Mouse (Mus musculus) heart, postnatal 25 days (tissue): Measurements from ENCODE around the gene Havcr2. TPM values are rescaled to one million over a fixed set of nuclear protein-coding genes. Genes with fewer than 3 reads are reported as not detected.
"Not testable (repeated sequence)": the region's sequence is repeated elsewhere in the genome, so short reads cannot be mapped to it uniquely, and the experiment has no call there.

Experiments used
- DNase-seq: peaks from one replicate; pipeline ENCODE4 v3.0.0; 2022; ENCODE audit warnings: low spot score
- intact Hi-C: fragments of 180-260 bp; cut with DNase I; formaldehyde crosslinking; loops from one replicate; pipeline ENCODE4 v1.15.1; 2025
- total RNA-seq, 2 experiments: library from RNA; stranded (reverse); gene quantifications; 2 replicates each; pipeline ENCODE4 v1.2.3; 2021

Havcr2 gene
- total RNA-seq, 2 experiments from 2014 or later, result 0.28 to 0.36 TPM

DNA sequence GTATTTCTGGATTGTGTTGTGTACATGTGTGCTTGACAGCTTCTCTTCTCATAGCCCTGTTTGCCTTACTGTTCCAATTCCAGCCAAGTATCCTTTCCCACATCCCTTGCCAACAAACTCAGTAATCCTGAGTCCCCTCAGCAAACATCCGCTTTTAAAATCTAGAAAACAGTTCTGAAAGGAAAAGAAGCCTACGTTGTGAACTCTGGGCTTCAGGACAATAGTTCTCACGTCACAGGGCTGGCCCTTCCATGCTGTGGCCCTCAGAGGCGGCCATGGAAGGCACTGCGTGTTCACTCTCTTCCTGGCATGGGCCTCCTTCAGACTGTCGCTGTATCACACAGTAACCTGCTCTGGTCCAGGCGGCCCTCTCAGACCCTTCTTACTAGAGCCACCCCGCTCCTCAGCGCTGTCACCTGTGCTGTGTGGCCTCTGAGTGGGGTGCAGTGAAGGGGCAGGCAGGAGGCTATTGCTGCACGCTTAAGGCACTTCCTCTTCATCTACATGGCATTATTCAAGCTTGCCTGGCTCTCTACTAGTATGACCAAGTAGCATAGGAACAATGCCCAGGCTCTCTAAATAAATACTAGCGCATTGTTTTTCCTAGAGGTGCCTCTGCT lies 5.2 kb upstream of the Havcr2 start:
- DNase-seq, result no peak
- intact Hi-C loops, result loop anchor here (10.0 kb wide), 1 partner anchor 185 kb away; no protein-coding TSS in a partner anchor

DNA sequence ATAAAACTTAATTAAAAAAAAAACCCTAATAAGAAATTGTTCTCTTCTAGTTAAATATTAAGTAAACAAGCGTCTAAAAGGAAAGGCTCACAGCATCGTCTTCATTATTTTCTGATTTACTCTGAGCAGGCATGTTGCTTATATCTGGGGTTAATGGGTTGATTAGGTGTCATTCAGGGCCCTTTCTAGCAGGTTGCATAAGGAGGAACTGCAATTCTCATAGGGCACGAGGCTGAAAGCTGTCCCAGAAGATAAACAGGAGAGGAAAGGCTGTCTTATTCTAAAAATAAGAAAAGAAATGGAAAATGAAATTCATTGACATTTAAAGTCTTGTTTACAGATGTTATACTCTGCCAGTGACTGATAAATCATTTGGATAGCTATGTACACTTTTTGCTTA lies 5.2 kb downstream of the Havcr2 start:
- DNase-seq, result no peak
- intact Hi-C loops, result no loop called here

DNA sequence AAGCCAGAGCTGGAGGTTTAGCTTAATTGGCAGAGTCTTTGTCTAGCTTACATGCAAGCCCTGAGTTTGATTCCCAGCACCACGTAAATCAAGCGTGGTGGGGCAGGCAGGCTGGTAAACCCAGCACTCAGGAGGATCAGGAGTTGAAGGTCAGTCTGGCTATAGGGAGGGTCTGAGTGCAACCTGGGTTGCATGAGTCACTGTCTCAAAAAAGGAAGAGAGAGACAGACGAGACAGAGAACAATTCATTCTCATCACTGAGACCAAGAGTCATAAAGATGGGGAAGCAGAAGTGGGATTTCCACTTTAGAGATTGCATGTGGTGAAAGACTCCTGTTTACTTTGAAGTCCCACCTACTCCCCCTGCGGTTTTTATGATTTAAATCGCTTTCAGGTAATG lies 6.6 kb downstream of the Havcr2 start:
- no peak for DNase-seq
- intact Hi-C loops, result no loop called here

DNA sequence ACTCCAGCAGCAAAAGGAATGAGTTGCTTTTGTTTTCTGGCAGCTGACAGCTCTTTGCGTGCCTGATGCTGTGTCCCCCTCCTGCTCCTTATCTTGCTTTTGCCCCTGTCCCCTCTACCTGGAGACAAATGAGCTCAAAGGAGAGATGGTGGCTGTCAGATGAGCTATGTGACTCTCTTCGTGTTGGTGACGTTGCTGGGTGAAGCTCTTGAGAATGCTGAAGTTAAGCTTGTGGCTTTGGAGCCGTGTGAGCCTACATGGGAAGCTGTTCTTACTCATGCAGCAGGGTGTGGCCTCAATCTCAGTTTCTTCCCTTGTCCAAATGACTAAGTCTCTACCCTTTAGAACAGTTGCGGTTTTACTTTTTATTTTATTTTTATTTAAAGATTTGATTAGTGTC lies 7.2 kb downstream of the Havcr2 start:
- no peak for DNase-seq
- intact Hi-C loops, result no loop called here

DNA sequence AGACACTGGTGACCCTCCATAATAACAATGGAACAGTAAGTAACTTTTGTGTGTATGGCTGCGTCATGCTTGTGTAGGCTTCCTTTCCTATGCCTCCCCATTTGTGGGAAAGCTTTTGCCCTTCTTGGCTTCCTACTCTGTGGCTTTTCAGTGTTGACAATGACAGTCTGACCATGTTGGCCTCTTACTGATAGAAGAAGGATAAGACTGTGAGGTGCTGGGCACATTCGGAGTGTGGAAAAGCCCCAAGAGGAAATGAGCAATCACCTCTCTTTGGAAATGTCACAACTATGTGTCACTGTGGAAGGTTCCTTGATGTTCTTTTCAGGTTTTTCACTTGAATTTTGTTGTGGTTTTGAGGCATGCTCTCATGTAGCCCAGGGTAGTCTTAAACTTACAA lies 12.1 kb downstream of the Havcr2 start:
- no peak for DNase-seq
- intact Hi-C loops, result no loop called here

DNA sequence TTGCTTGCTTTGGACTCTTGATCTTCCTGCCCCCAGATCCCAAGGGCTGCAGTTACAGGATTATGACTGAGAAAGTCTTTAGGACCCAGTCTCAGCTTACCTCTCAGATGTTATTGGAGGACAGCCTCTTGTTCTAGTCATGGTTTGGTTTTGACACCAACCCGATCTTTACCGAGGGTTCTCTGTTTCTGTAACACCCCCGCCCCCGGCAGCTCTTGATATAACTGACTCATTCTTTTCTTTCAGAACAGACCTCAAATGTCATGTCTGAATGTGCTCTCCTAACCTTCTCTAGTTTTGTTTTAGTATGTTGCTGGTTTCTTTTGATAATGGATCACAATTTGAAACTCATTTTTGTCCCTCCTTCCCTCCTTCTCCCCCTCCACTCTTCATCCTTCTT lies 19.5 kb downstream of the Havcr2 start:
- no peak for DNase-seq
- intact Hi-C loops, result no loop called here

DNA sequence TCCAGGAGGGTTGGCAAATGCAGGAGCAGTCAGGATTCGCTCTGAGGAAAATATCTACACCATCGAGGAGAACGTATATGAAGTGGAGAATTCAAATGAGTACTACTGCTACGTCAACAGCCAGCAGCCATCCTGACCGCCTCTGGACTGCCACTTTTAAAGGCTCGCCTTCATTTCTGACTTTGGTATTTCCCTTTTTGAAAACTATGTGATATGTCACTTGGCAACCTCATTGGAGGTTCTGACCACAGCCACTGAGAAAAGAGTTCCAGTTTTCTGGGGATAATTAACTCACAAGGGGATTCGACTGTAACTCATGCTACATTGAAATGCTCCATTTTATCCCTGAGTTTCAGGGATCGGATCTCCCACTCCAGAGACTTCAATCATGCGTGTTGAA lies 24.6 kb downstream of the Havcr2 start:
- intact Hi-C loops, result no loop called here
- DNase-seq, result no peak

DNA sequence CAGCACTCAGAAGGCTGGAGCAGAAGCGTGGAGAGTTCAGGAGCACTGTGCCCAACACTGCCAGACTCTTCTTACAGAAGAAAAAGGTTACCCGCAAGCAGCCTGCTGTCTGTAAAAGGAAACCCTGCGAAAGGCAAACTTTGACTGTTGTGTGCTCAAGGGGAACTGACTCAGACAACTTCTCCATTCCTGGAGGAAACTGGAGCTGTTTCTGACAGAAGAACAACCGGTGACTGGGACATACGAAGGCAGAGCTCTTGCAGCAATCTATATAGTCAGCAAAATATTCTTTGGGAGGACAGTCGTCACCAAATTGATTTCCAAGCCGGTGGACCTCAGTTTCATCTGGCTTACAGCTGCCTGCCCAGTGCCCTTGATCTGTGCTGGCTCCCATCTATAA lies 25.8 kb downstream of the Havcr2 start:
- no peak for DNase-seq
- intact Hi-C loops, result no loop called here

DNA sequence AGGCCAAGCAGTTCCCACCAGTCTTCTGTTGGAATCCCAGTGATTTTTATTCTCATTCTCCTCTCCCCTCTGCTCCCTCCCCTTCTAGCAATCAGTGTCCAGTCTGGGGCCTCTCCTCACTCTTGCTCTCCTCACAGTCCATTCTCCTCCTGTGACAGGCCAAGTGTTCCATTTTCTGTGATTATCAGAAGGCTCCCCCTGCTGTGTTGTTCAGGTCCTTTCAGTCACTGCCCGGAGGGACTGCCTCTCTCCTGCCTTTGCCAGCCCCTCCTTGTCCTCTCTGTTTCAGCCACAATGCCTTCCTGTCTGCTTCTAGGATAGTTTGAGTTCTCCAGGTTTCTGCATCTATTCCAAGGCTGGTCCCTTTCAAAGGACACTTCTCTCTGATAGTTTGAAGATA lies 33.5 kb downstream of the Havcr2 start:
- intact Hi-C loops, result no loop called here
- no peak for DNase-seq

DNA sequence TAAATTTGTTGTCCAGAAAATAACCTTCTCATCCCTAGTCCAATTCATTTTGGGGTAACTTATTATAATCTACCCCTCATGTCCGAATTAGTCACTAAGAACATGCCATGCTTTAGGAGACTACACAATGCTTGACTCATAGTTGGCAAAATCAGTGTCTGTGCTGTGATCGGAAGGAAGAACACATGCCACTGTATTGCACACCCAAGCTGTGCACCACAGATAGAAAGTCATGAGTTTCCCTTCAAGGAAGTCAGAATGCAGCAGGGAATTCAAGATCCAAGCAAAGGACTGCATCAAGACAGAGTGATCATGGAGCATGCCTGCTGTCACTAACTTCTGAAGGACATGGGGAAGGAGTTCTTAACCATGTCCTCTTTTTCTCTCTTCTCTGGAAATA lies 33.9 kb downstream of the Havcr2 start:
- DNase-seq, result no peak
- intact Hi-C loops, result no loop called here

DNA sequence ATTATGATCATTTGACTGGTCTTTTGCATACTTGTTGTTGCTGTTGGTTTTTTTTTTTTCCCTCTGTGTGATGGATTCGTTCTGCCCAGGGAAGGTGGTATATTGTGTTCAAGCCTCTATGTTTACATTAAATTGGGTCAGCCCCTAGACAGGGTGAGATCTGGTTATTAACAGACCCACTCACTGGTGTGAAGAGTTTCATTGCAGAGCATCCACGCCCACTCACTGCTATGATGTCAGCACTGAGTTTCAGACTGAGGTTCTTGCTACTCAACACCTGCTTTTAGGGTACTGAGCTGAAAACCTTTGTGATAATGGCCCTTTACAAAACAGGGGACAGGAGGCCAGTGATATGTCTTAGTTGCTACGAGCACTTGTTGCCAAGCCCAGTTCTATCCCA lies 52.4 kb downstream of the Havcr2 start:
- DNase-seq, result no peak
- intact Hi-C loops, result no loop called here

DNA sequence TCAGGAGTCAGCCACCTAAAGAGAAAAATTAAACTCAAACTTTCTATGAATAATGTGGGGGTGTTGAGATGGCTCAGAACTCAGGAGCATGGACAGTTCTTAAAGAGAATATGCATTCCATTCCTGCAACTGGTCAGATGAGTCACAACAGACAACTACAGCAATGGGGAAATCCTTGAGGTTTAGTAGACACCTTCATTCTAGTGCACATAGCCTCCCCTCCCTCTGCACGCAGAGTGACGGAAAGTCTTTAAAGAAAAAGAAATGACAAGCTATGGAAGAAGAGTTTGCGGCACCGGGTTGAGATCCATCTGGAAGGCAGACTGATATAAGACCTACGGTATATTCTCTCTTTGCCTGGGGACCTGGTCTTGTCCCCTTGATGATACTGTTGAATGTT lies 55.2 kb downstream of the Havcr2 start:
- intact Hi-C loops, result no loop called here
- DNase-seq, result no peak

DNA sequence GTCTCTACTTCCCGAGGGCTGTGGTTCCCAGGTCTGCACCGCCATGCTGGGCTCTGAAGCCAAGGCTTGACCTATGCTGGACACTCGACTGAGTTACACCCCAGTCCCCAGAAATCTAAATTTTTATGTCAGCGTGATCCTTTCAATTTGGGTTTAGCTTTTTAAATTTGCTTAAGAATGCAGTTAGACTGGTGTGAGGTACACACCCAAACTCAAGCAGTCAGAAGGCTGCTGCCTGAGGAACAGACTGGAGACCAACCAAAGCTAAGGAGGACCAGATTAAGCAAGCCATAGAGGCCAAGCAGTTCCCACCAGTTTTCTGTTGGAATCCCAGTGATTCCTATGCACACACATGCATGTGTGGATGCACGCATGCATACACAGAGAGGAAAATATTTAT lies 66.6 kb downstream of the Havcr2 start:
- DNase-seq, intact Hi-C loops: not testable (repeated sequence)

DNA sequence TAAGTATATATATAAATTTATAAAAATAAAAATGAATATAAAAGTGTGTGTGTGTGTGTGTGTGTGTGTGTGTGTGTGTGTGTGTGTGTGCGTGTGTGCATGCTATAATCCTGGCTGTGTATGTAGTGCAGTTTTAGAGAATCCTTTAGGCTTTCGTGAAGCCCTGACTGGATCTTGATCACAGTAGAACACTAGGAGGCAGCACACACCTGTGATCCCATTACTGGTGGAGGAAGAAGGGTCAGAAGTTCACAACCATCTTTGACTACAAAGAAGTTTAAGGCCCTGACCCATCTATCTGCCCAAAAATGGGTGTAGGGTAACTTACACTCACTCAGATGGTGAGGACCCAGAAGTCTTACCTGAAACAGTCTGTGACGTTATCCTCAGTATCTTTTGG lies 68.0 kb downstream of the Havcr2 start:
- no peak for DNase-seq
- intact Hi-C loops, result no loop called here

DNA sequence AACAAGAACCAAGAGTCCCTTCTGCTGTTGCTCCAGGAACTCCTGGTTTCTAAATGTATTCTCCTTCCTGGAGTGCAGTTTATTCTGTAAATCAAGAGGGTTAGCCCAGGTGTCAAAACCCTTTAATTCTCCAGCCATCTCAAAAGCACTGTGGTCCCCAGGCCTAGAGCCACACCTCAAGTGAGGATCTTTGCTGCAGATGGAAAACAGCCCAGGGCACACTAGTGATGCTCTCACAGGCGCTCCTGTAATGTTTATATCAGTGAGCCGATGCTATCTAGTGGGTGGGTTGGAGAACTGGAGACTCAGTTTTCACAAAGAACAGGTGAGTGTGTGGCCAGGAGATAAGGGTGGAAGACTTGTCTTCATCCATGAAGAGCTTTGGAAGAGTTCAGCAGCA lies 69.2 kb downstream of the Havcr2 start, which contains the start of gene Gm12169:
Gene Gm12169 (plus strand): TSS at position 301 of the 400 bp plus-strand sequence.
- intact Hi-C loops, result no loop called here
- DNase-seq, result no peak

DNA sequence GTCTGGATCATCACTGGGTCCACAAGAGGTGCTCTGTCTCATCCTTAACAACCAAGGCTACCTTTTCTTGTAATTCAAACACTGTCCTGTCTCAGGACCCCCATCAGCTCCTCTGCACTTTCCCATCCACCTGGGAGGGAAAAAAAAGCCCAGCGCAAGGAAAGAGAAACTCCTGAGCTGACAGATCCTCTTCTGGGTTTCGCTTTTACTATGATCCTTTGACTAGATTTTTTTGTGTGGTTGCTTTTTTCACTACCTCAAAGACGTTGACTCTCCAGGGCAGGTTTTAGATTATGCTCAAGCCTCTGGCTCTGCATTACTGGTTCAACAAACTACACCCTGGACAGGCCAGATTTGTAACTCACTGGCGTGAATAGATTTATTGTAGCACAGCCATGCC lies 75.4 kb downstream of the Havcr2 start:
- intact Hi-C loops, result no loop called here
- DNase-seq, result no peak

Other genes with a start within 250 kb of the Havcr2 start
- not detected for gene Fndc9, start 219.4 kb upstream of the Havcr2 start, total RNA-seq
- gene Cyfip2, start 142.1 kb upstream of the Havcr2 start, total RNA-seq, result 10 to 100 TPM; 54.1 to 55.3 TPM
- under 1 TPM; 0.16 to 0.31 TPM for gene Itk, start 65.4 kb upstream of the Havcr2 start, total RNA-seq
- not detected for gene Fam71b, start 58.4 kb upstream of the Havcr2 start, total RNA-seq
- gene Med7, start 18.0 kb upstream of the Havcr2 start, total RNA-seq, result 10 to 100 TPM; 14.6 to 16.9 TPM
- not detected for gene Gm12169, start 69.3 kb downstream of the Havcr2 start, total RNA-seq
- gene BC053393, start 116.6 kb downstream of the Havcr2 start, total RNA-seq, result not detected
- gene Dppa1, start 174.3 kb downstream of the Havcr2 start, total RNA-seq, result not detected